20 mouse cellular contexts compared by ENCODE assay signal in genomic region chr4:131176701-131177100, GRCm38 (mm10).
A peak's percentile ranks its signal among the peaks of the same experiment; 100 is the strongest.
DNase-seq lines count a peak whose midpoint lies in the region; ATAC-seq lines count a peak whose summit lies in the region.
"Had no signal": no experiment of that assay in that cellular context is flagged by ENCODE, and none has a peak within 500 bp of the region (broad histone marks: within the 10 kb centered on the region; RNA-seq: fewer than 3 reads in every experiment).

No protein-coding gene starts in this region.

- H3K4me1 ChIP-seq in embryonic facial prominence, embryonic 10.5 days: peaks cover 43% of the 10 kb centered on the region
- H3K4me1 ChIP-seq in limb, embryonic 10.5 days: peaks cover 52% of the 10 kb centered on the region
- peaks cover 41% of the 10 kb centered on the region for H3K4me1 ChIP-seq in limb, embryonic 13.5 days
- H3K4me1 ChIP-seq: heart, embryonic 10.5 days had no signal

- no peak overlapping the region for H3K4me3 ChIP-seq in embryonic facial prominence, embryonic 10.5 days
- H3K4me3 ChIP-seq in limb, embryonic 10.5 days: 0 out of 2 replicates have a peak overlapping the region, but pooled peaks have one; percentile 1
- no peak overlapping the region for H3K4me3 ChIP-seq in limb, embryonic 13.5 days
- H3K4me3 ChIP-seq: heart, adult 2 months; heart, embryonic 10.5 days; hindbrain, embryonic 12.5 days; hindbrain, embryonic 15.5 days had no signal

- peak overlapping the region; percentile 21; the same call in 1 of the 2 replicates for H3K27ac ChIP-seq in embryonic facial prominence, embryonic 10.5 days (replicated peaks)
- H3K27ac ChIP-seq in limb, embryonic 10.5 days: peak overlapping the region; percentile 80
- H3K27ac ChIP-seq in limb, embryonic 13.5 days: no peak overlapping the region
- H3K27ac ChIP-seq: heart, adult 2 months; heart, embryonic 10.5 days; hindbrain, embryonic 12.5 days; hindbrain, embryonic 15.5 days had no signal

- 0 out of 2 replicates have a peak, but pooled peaks have one; percentile 48 for ATAC-seq in limb, embryonic 13.5 days (ENCODE audit: low FRiP score, low read depth)
- ATAC-seq: activated CD4-positive, CD25-positive, alpha-beta regulatory T cell, adult 4 months; forebrain, embryonic 14.5 days had no signal

- WGBS in embryonic facial prominence, embryonic 10.5 days: 45% methylated on average over 3 of the region's 3 CpGs
- WGBS in limb, embryonic 10.5 days: 36% methylated on average over 3 of the region's 3 CpGs
- 32% methylated on average over 3 of the region's 3 CpGs for WGBS in limb, embryonic 13.5 days

- DNase-seq in embryo, embryonic 10 days (ENCODE audit: low spot score): peak; percentile 18
- no peak for DNase-seq in embryo, embryonic 10.5 days (ENCODE audit: low spot score)
- DNase-seq in embryonic facial prominence, embryonic 10.5 days (ENCODE audit: low spot score): peak; percentile 55
- DNase-seq in limb, embryonic 10.5 days (ENCODE audit: low spot score): peak; percentile 64
- no peak for DNase-seq in kidney, postnatal 4 days
- DNase-seq in cerebellum, postnatal 14 days: no peak
- DNase-seq: adrenal gland, adult 8-10 months; adrenal gland, postnatal 25 days; cerebellum, adult 11-12 months; cerebellum, adult 8-10 months; cerebellum, postnatal 10 days; gastrocnemius, postnatal 10 days; gastrocnemius, postnatal 36 days; heart, adult 2 months had no signal

- no peaks in the 10 kb centered on the region for H3K36me3 ChIP-seq in embryonic facial prominence, embryonic 10.5 days (replicated peaks)
- H3K36me3 ChIP-seq in limb, embryonic 10.5 days: no peaks in the 10 kb centered on the region
- no peaks in the 10 kb centered on the region for H3K36me3 ChIP-seq in limb, embryonic 13.5 days
- H3K36me3 ChIP-seq: heart, embryonic 10.5 days; hindbrain, embryonic 12.5 days; hindbrain, embryonic 15.5 days had no signal

- no peak overlapping the region for H3K4me2 ChIP-seq in limb, embryonic 13.5 days (replicated peaks)
- H3K4me2 ChIP-seq: hindbrain, embryonic 12.5 days; hindbrain, embryonic 15.5 days had no signal

- H3K27me3 ChIP-seq in embryonic facial prominence, embryonic 10.5 days (replicated peaks; ENCODE audit: low read depth, poor library complexity, severe bottlenecking): no peaks in the 10 kb centered on the region
- no peaks in the 10 kb centered on the region for H3K27me3 ChIP-seq in limb, embryonic 10.5 days (ENCODE audit: low read depth, poor library complexity, severe bottlenecking)
- H3K27me3 ChIP-seq in limb, embryonic 13.5 days: no peaks in the 10 kb centered on the region
- H3K27me3 ChIP-seq: hindbrain, embryonic 12.5 days; hindbrain, embryonic 15.5 days had no signal

- H3K9ac ChIP-seq in limb, embryonic 13.5 days: no peak overlapping the region
- H3K9ac ChIP-seq: hindbrain, embryonic 12.5 days; hindbrain, embryonic 15.5 days had no signal

- no peaks in the 10 kb centered on the region; the same call in 1 of the 2 replicates for H3K9me3 ChIP-seq in embryonic facial prominence, embryonic 10.5 days
- H3K9me3 ChIP-seq in limb, embryonic 10.5 days (replicated peaks): no peaks in the 10 kb centered on the region
- no peaks in the 10 kb centered on the region for H3K9me3 ChIP-seq in limb, embryonic 13.5 days
- H3K9me3 ChIP-seq: heart, embryonic 10.5 days; hindbrain, embryonic 12.5 days; hindbrain, embryonic 15.5 days had no signal

Comparison
In these comparisons a context has a peak if more than half of its experiments do, and no peak if none do; other contexts are left out.
1. DNase-seq: peak in embryo, embryonic 10 days (single experiment), embryonic facial prominence, embryonic 10.5 days (single experiment) and limb, embryonic 10.5 days (single experiment); none in embryo, embryonic 10.5 days (single experiment), kidney, postnatal 4 days (0 of 2) and cerebellum, postnatal 14 days (0 of 2).